Mouse (Mus musculus) natural killer cell, adult 2 months (primary cell): ENCODE measurements around the gene Rsph14.
"Not testable (repeated sequence)": the region's sequence is repeated elsewhere in the genome, so short reads cannot be mapped to it uniquely, and the experiment has no call there.

ENCODE experiments used
- DNase-seq, 2 experiments: peaks; one replicate each; pipeline ENCODE4 v3.0.0; 2022; ENCODE audit warnings: low spot score in 2 of 2

Gene Rsph14

GRCm38 (mm10) chr10:75053655-75054054 lies 21.3 kb upstream of the Rsph14 start:
- DNase-seq = no peak

- DNase-seq = no peak
Observed at GRCm38 (mm10) chr10:75052902-75053301, 20.5 kb upstream of the Rsph14 start.

- no peak for DNase-seq
Observed at GRCm38 (mm10) chr10:75051364-75052074, 19.1 kb upstream of the Rsph14 start.

- no peak for DNase-seq
Observed at GRCm38 (mm10) chr10:75048711-75049110, 16.3 kb upstream of the Rsph14 start.

- no peak for DNase-seq
Observed at GRCm38 (mm10) chr10:75045831-75046230, 13.4 kb upstream of the Rsph14 start.

- DNase-seq = no peak
Observed at GRCm38 (mm10) chr10:75044459-75044858, 12.1 kb upstream of the Rsph14 start.

- not testable (repeated sequence) for DNase-seq
Observed at GRCm38 (mm10) chr10:75042060-75042459, 9.7 kb upstream of the Rsph14 start.

GRCm38 (mm10) chr10:75036883-75037379 lies 4.5 kb upstream of the Rsph14 start, which contains the start of gene Rab36:
Gene Rab36, plus strand, starts transcription at chr10:75037058.
- DNase-seq = peak; percentile 58 to 69

- DNase-seq = no peak
Observed at GRCm38 (mm10) chr10:75031345-75032114, 856 bp downstream of the Rsph14 start.

GRCm38 (mm10) chr10:75030234-75030633 lies 2.2 kb downstream of the Rsph14 start:
- DNase-seq = no peak

GRCm38 (mm10) chr10:75029677-75030076 lies 2.7 kb downstream of the Rsph14 start:
- no peak for DNase-seq

- no peak for DNase-seq
Observed at GRCm38 (mm10) chr10:75028743-75029142, 3.6 kb downstream of the Rsph14 start.

- DNase-seq = no peak
Observed at GRCm38 (mm10) chr10:75026491-75026890, 5.9 kb downstream of the Rsph14 start.

GRCm38 (mm10) chr10:75021138-75021537 lies 11.2 kb downstream of the Rsph14 start:
- DNase-seq = peak; percentile 11 to 36

- no peak for DNase-seq
Observed at GRCm38 (mm10) chr10:75020271-75020670, 12.1 kb downstream of the Rsph14 start.

- no peak for DNase-seq
Observed at GRCm38 (mm10) chr10:75016481-75016880, 15.9 kb downstream of the Rsph14 start.

GRCm38 (mm10) chr10:75015465-75015864 lies 16.9 kb downstream of the Rsph14 start:
- DNase-seq = no peak

- DNase-seq = no peak
Observed at GRCm38 (mm10) chr10:75010704-75011103, 21.7 kb downstream of the Rsph14 start.

- no peak for DNase-seq
Observed at GRCm38 (mm10) chr10:75006889-75007662, 25.3 kb downstream of the Rsph14 start.

- DNase-seq = no peak
Observed at GRCm38 (mm10) chr10:75004067-75004466, 28.3 kb downstream of the Rsph14 start.

- DNase-seq = no peak
Observed at GRCm38 (mm10) chr10:75001391-75001790, 31.0 kb downstream of the Rsph14 start.

GRCm38 (mm10) chr10:74995377-74995776 lies 37.0 kb downstream of the Rsph14 start:
- DNase-seq = no peak
